Mouse (Mus musculus): ENCODE results near the gene Wnk2.

Gene Wnk2

DNA sequence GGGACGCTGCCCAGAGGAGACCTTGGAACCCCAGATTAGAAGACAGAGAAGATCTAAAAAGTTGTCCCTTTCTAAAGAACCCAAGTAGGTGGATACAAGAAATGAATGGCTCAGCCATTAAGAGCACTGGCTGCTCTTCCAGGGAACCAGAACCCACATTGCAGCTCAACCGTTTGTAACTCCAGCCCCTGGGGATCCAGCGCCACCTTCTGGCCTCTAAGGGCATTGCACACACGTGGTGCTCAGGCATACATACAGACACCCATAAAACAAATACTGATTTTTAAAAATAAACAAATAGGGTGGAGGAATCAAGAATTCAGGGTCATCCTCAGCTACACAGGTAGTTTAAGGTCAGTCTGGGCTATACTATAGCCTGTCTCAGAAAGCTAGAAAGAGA, 8.8 kb upstream of the Wnk2 start:
- no peak overlapping the region for H3K4me3 ChIP-seq (replicated peaks; ENCODE audit: low read length)
- H3K27me3 ChIP-seq (ENCODE audit: insufficient read depth, low read length) = peaks cover 17% of the 10 kb centered on the region
- H3K9me3 ChIP-seq (ENCODE audit: low read length) = no peaks in the 10 kb centered on the region
- TF ChIP-seq NANOG (IDR thresholded peaks at IDR 0.05; ENCODE audit: borderline replicate concordance, low read length) (no peak), CTCF (conservative IDR thresholded peaks at IDR 0.05; ENCODE audit: low read length) (peak; percentile 99)
- H3K36me3 ChIP-seq (ENCODE audit: insufficient read depth, low read length) = no peaks in the 10 kb centered on the region
- peaks cover 19% of the 10 kb centered on the region for H3K4me1 ChIP-seq (replicated peaks; ENCODE audit: low read depth, low read length)

- H3K36me3 ChIP-seq (ENCODE audit: insufficient read depth, low read length) = no peaks in the 10 kb centered on the region
- H3K9me3 ChIP-seq (ENCODE audit: low read length) = no peaks in the 10 kb centered on the region
- TF ChIP-seq CTCF (conservative IDR thresholded peaks at IDR 0.05; ENCODE audit: low read length) (no peak), NANOG (IDR thresholded peaks at IDR 0.05; ENCODE audit: borderline replicate concordance, low read length) (no peak), POU5F1 (IDR thresholded peaks at IDR 0.05; ENCODE audit: borderline replicate concordance, low read length) (no peak)
- peaks cover 12% of the 10 kb centered on the region for H3K4me1 ChIP-seq (replicated peaks; ENCODE audit: low read depth, low read length)
- H3K27me3 ChIP-seq (ENCODE audit: insufficient read depth, low read length) = peaks cover 34% of the 10 kb centered on the region
- H3K4me3 ChIP-seq (replicated peaks; ENCODE audit: low read length) = no peak overlapping the region
Measured at GRCm38 (mm10) chr13:49154621-49155020, 6.8 kb upstream of the Wnk2 start.

DNA sequence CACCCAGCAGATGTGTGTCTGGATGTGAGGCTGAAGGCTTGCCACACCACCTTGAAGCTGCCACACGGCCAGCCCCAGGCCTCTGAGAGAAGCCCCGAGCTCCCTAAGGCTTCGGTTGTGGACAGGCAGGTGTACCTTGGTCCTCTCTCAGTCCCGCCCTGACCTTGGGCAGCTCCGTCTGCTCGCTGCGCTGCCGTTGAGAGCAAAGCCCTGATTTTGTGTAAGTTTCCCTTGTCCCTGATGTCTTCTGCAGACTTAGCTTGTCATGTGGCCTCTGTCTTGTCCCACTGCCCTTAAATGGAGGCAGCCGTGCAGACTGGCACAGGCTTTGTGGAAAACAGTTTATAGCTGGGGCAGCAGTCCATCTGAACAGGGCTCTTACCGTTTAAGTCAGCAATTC, 6.2 kb upstream of the Wnk2 start:
- TF ChIP-seq CTCF (conservative IDR thresholded peaks at IDR 0.05; ENCODE audit: low read length) (no peak), POU5F1 (IDR thresholded peaks at IDR 0.05; ENCODE audit: borderline replicate concordance, low read length) (no peak), NANOG (IDR thresholded peaks at IDR 0.05; ENCODE audit: borderline replicate concordance, low read length) (no peak)
- peaks cover 9% of the 10 kb centered on the region for H3K4me1 ChIP-seq (replicated peaks; ENCODE audit: low read depth, low read length)
- H3K27me3 ChIP-seq (ENCODE audit: insufficient read depth, low read length) = peaks cover 40% of the 10 kb centered on the region
- no peaks in the 10 kb centered on the region for H3K9me3 ChIP-seq (ENCODE audit: low read length)
- H3K4me3 ChIP-seq (replicated peaks; ENCODE audit: low read length) = no peak overlapping the region
- no peaks in the 10 kb centered on the region for H3K36me3 ChIP-seq (ENCODE audit: insufficient read depth, low read length)

- Histone ChIP-seq H3K36me3 (ENCODE audit: insufficient read depth, low read length) (no peaks in the 10 kb centered on the region), H3K4me3 (replicated peaks; ENCODE audit: low read length) (no peak overlapping the region), H3K9me3 (ENCODE audit: low read length) (no peaks in the 10 kb centered on the region), H3K4me1 (replicated peaks; ENCODE audit: low read depth, low read length) (peaks cover 16% of the 10 kb centered on the region), H3K27me3 (ENCODE audit: insufficient read depth, low read length) (peaks cover 74% of the 10 kb centered on the region)
- TF ChIP-seq NANOG (IDR thresholded peaks at IDR 0.05; ENCODE audit: borderline replicate concordance, low read length) = no peak
- TF ChIP-seq CTCF (conservative IDR thresholded peaks at IDR 0.05; ENCODE audit: low read length) = no peak
- TF ChIP-seq POU5F1 (IDR thresholded peaks at IDR 0.05; ENCODE audit: borderline replicate concordance, low read length) = no peak
Measured at GRCm38 (mm10) chr13:49148687-49149086, 873 bp upstream of the Wnk2 start.

GRCm38 (mm10) chr13:49147007-49147857, 582 bp downstream of the Wnk2 start:
- TF ChIP-seq NANOG (IDR thresholded peaks at IDR 0.05; ENCODE audit: borderline replicate concordance, low read length) (no peak), CTCF (conservative IDR thresholded peaks at IDR 0.05; ENCODE audit: low read length) (no peak), POU5F1 (IDR thresholded peaks at IDR 0.05; ENCODE audit: borderline replicate concordance, low read length) (no peak)
- H3K4me3 ChIP-seq (replicated peaks; ENCODE audit: low read length) = peak overlapping the region; percentile 83
- no peaks in the 10 kb centered on the region for H3K36me3 ChIP-seq (ENCODE audit: insufficient read depth, low read length)
- no peaks in the 10 kb centered on the region for H3K9me3 ChIP-seq (ENCODE audit: low read length)
- peaks cover 16% of the 10 kb centered on the region for H3K4me1 ChIP-seq (replicated peaks; ENCODE audit: low read depth, low read length)
- H3K27me3 ChIP-seq (ENCODE audit: insufficient read depth, low read length) = peaks cover 87% of the 10 kb centered on the region

- H3K4me1 ChIP-seq (replicated peaks; ENCODE audit: low read depth, low read length) = peaks cover 16% of the 10 kb centered on the region
- H3K36me3 ChIP-seq (ENCODE audit: insufficient read depth, low read length) = no peaks in the 10 kb centered on the region
- H3K4me3 ChIP-seq (replicated peaks; ENCODE audit: low read length) = peak overlapping the region; percentile 83
- H3K9me3 ChIP-seq (ENCODE audit: low read length) = no peaks in the 10 kb centered on the region
- TF ChIP-seq NANOG (IDR thresholded peaks at IDR 0.05; ENCODE audit: borderline replicate concordance, low read length) (no peak), POU5F1 (IDR thresholded peaks at IDR 0.05; ENCODE audit: borderline replicate concordance, low read length) (no peak), CTCF (conservative IDR thresholded peaks at IDR 0.05; ENCODE audit: low read length) (no peak)
- peaks cover 92% of the 10 kb centered on the region for H3K27me3 ChIP-seq (ENCODE audit: insufficient read depth, low read length)
Measured at GRCm38 (mm10) chr13:49146698-49147006, 1.2 kb downstream of the Wnk2 start.

GRCm38 (mm10) chr13:49146040-49146697, 1.6 kb downstream of the Wnk2 start:
- H3K4me3 ChIP-seq (replicated peaks; ENCODE audit: low read length) = peak overlapping the region; percentile 83
- H3K4me1 ChIP-seq (replicated peaks; ENCODE audit: low read depth, low read length) = peaks cover 16% of the 10 kb centered on the region
- no peaks in the 10 kb centered on the region for H3K36me3 ChIP-seq (ENCODE audit: insufficient read depth, low read length)
- TF ChIP-seq NANOG (IDR thresholded peaks at IDR 0.05; ENCODE audit: borderline replicate concordance, low read length) (no peak), POU5F1 (IDR thresholded peaks at IDR 0.05; ENCODE audit: borderline replicate concordance, low read length) (no peak), CTCF (conservative IDR thresholded peaks at IDR 0.05; ENCODE audit: low read length) (no peak)
- no peaks in the 10 kb centered on the region for H3K9me3 ChIP-seq (ENCODE audit: low read length)
- H3K27me3 ChIP-seq (ENCODE audit: insufficient read depth, low read length) = peaks cover 88% of the 10 kb centered on the region

- TF ChIP-seq CTCF (conservative IDR thresholded peaks at IDR 0.05; ENCODE audit: low read length) (no peak), POU5F1 (IDR thresholded peaks at IDR 0.05; ENCODE audit: borderline replicate concordance, low read length) (no peak), NANOG (IDR thresholded peaks at IDR 0.05; ENCODE audit: borderline replicate concordance, low read length) (no peak)
- no peaks in the 10 kb centered on the region for H3K9me3 ChIP-seq (ENCODE audit: low read length)
- H3K27me3 ChIP-seq (ENCODE audit: insufficient read depth, low read length) = peaks cover 81% of the 10 kb centered on the region
- H3K36me3 ChIP-seq (ENCODE audit: insufficient read depth, low read length) = no peaks in the 10 kb centered on the region
- H3K4me1 ChIP-seq (replicated peaks; ENCODE audit: low read depth, low read length) = peaks cover 16% of the 10 kb centered on the region
- H3K4me3 ChIP-seq (replicated peaks; ENCODE audit: low read length) = no peak overlapping the region
Measured at GRCm38 (mm10) chr13:49145396-49145795, 2.4 kb downstream of the Wnk2 start.
